Comparison of ENCODE assay signal across 8 mouse cellular contexts in the genomic region with DNA sequence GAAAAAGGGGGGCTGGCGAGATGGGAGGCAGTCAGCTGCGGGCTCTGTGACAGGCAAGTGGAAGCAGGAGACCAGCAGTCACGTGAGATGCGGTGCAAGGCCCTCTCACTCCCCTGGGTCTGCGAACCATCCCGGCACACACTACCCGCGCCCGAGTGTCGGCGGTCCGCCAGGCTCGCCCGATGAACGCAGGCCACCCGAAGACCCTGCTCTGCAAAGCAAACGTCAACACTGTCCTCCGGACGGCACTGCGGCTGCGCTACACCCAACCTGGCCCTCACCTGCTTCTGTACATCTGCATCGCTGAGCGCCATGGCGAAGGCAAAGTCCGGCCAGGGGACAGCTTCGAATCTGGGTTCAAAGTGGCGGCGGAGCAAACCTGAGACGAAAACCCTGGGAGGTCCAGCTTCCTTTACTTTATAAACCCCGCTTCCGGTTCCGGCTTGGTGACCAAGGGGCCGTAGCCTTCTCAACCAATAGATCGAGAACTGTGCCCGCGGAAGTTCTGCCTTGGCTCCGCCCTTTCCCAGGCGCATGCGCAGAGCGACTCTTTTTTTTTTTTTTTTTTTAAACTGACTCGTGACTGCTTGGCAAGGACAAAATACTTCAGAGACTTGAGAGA. TPM values are rescaled to one million over a fixed set of nuclear protein-coding genes. Genes with fewer than 3 reads are reported as not detected.
DNase-seq lines count a peak whose midpoint lies in the region; ATAC-seq and TF ChIP-seq lines count a peak whose summit lies in the region.

Gene Atp6v1e1, minus strand, starts transcription at position 487 of the 622 bp plus-strand sequence.

- ATAC-seq in cerebellum, adult (ENCODE audit: insufficient number of reproducible peaks, low FRiP score, low TSS enrichment): peak; percentile 98
- peak; percentile 98 for ATAC-seq in forebrain, embryonic 14.5 days
- ATAC-seq in neural tube, embryonic 15.5 days (ENCODE audit: low FRiP score): peak; percentile 96

- H3K4me1 ChIP-seq in ES-Bruce4 (ENCODE audit: control insufficient read depth, insufficient read depth, low read length): no peaks in the 10 kb centered on the region
- H3K4me1 ChIP-seq in forebrain, embryonic 14.5 days (ENCODE audit: control insufficient read depth, insufficient read depth, low read length): peaks cover 12% of the 10 kb centered on the region
- peaks cover 31% of the 10 kb centered on the region for H3K4me1 ChIP-seq in neural tube, embryonic 15.5 days

- peak; percentile 97 for DNase-seq in forebrain, embryonic 14.5 days (ENCODE audit: low spot score)
- DNase-seq in heart, postnatal 14 days: peak; percentile 91
- peak; percentile 93 for DNase-seq in layer of hippocampus, adult 11-12 months (ENCODE audit: low spot score)
- peak; percentile 95 to 96 for DNase-seq in lung, adult 18-20 months
- peak; percentile 94 for DNase-seq in testis, postnatal 14 days (ENCODE audit: low spot score)

- peaks cover 32% of the 10 kb centered on the region for H3K9me3 ChIP-seq in ES-Bruce4 (replicated peaks; ENCODE audit: control insufficient read depth, insufficient read depth, low read length, poor library complexity, severe bottlenecking)
- H3K9me3 ChIP-seq in forebrain, embryonic 14.5 days (replicated peaks; ENCODE audit: control insufficient read depth, low read length): no peaks in the 10 kb centered on the region
- no peaks in the 10 kb centered on the region for H3K9me3 ChIP-seq in neural tube, embryonic 15.5 days (replicated peaks)

- no peak for TF ChIP-seq CTCF in ES-Bruce4 (IDR thresholded peaks at IDR 0.05; ENCODE audit: low read depth, low read length)

- H3K4me3 ChIP-seq in ES-Bruce4 (ENCODE audit: low read depth, low read length): peak within 1 kb of the TSS; percentile 87
- H3K4me3 ChIP-seq in forebrain, embryonic 14.5 days (ENCODE audit: low read depth, low read length): peak within 1 kb of the TSS; percentile 97
- H3K4me3 ChIP-seq in neural tube, embryonic 15.5 days (replicated peaks): peak within 1 kb of the TSS; percentile 98

- H3K9ac ChIP-seq in ES-Bruce4 (ENCODE audit: low read depth, poor library complexity, severe bottlenecking): peak within 1 kb of the TSS; percentile 34
- H3K9ac ChIP-seq in forebrain, embryonic 14.5 days (ENCODE audit: low read length): peak within 1 kb of the TSS; percentile 85
- peak within 1 kb of the TSS; percentile 78 for H3K9ac ChIP-seq in neural tube, embryonic 15.5 days (replicated peaks)

- no peaks in the 10 kb centered on the region for H3K27me3 ChIP-seq in ES-Bruce4 (ENCODE audit: control insufficient read depth, insufficient read depth, low read length, poor library complexity, severe bottlenecking)
- no peaks in the 10 kb centered on the region for H3K27me3 ChIP-seq in forebrain, embryonic 14.5 days (replicated peaks; ENCODE audit: control insufficient read depth, insufficient read depth, low read length)
- 0 out of 2 replicates have a peak, but pooled peaks cover under 1% of the 10 kb centered on the region for H3K27me3 ChIP-seq in neural tube, embryonic 15.5 days (replicated peaks)

- intact Hi-C loops in heart, postnatal 14 days (cut with DNase I): no loop called here

- WGBS in forebrain, embryonic 14.5 days: under 1% methylated on average over 41 of the region's 41 CpGs
- WGBS in neural tube, embryonic 15.5 days: under 1% methylated on average over 41 of the region's 41 CpGs

- peak within 1 kb of the TSS; percentile 28 for H3K27ac ChIP-seq in ES-Bruce4 (ENCODE audit: insufficient read depth, low read length)
- peak within 1 kb of the TSS; percentile 75 for H3K27ac ChIP-seq in forebrain, embryonic 14.5 days (ENCODE audit: low read depth, low read length)
- H3K27ac ChIP-seq in neural tube, embryonic 15.5 days (replicated peaks): peak within 1 kb of the TSS; percentile 91

- peak within 1 kb of the TSS; percentile 79 for H3K4me2 ChIP-seq in forebrain, embryonic 14.5 days (ENCODE audit: low read length)
- H3K4me2 ChIP-seq in neural tube, embryonic 15.5 days: peak within 1 kb of the TSS; percentile 75

- TF ChIP-seq POLR2A in ES-Bruce4 (IDR thresholded peaks at IDR 0.05; ENCODE audit: insufficient read depth, low read length): peak; percentile 19

- peaks cover 25% of the 10 kb centered on the region for H3K36me3 ChIP-seq in ES-Bruce4 (ENCODE audit: control insufficient read depth, insufficient read depth, low read length, poor library complexity, severe bottlenecking)
- peaks cover 20% of the 10 kb centered on the region for H3K36me3 ChIP-seq in forebrain, embryonic 14.5 days (ENCODE audit: control insufficient read depth, insufficient read depth, low read length)
- peaks cover 17% of the 10 kb centered on the region for H3K36me3 ChIP-seq in neural tube, embryonic 15.5 days

- no peak for TF ChIP-seq EP300 in ES-Bruce4 (IDR thresholded peaks at IDR 0.05; ENCODE audit: insufficient read depth, low read depth, low read length)

RNA-seq across cellular contexts. Expression of gene Atp6v1e1, which starts in this region (rescaled TPM):
- 186 and 213 TPM in 2 replicates for polyA plus RNA-seq in ES-Bruce4 (2011; ENCODE audit: insufficient read depth, insufficient read length, low read depth, missing spikeins)
- 255 and 275 TPM in 2 replicates for polyA plus RNA-seq in forebrain, embryonic 14.5 days (2014; fragmentation: Nextera tagmentation; extraction: Ambion mirVana)
- 100 to 1,000 TPM; 148 to 151 TPM for total RNA-seq in heart, postnatal 14 days (2021)
- 283 and 326 TPM in 2 replicates for polyA plus RNA-seq in neural tube, embryonic 15.5 days (2015; fragmentation: Nextera tagmentation; extraction: Ambion mirVana)

Comparison
In these comparisons a context has a peak if more than half of its experiments do, and no peak if none do; other contexts are left out.
1. Peak in every context shown above with its lines: DNase-seq, ATAC-seq, H3K4me3 ChIP-seq and H3K27ac ChIP-seq.
2. H3K27ac ChIP-seq: peak in every context shown above with its lines; median percentile 91 in neural tube, embryonic 15.5 days; 75 in forebrain, embryonic 14.5 days; 28 in ES-Bruce4.
3. H3K9ac ChIP-seq: peak in every context shown above with its lines; median percentile 85 in forebrain, embryonic 14.5 days; 78 in neural tube, embryonic 15.5 days; 34 in ES-Bruce4.